In genomic region chr4:133015710-133016651, GRCm38 (mm10) we compare ENCODE assay signal across 8 mouse cellular contexts. TPM values are rescaled to one million over a fixed set of nuclear protein-coding genes. Genes with fewer than 3 reads are reported as not detected.
DNase-seq lines count a peak whose midpoint lies in the region; ATAC-seq lines count a peak whose summit lies in the region.

No protein-coding gene starts in this region.

- WGBS in hindbrain, embryonic 13.5 days: 31% methylated on average over 9 of the region's 9 CpGs
- WGBS in midbrain, embryonic 16.5 days: 31% methylated on average over 9 of the region's 9 CpGs

- peak overlapping the region; percentile 93 for H3K4me3 ChIP-seq in hindbrain, embryonic 13.5 days
- H3K4me3 ChIP-seq in midbrain, embryonic 16.5 days (ENCODE audit: low read depth, low read length): no peak overlapping the region

- no peaks in the 10 kb centered on the region for H3K9me3 ChIP-seq in hindbrain, embryonic 13.5 days
- no peaks in the 10 kb centered on the region for H3K9me3 ChIP-seq in midbrain, embryonic 16.5 days (replicated peaks; ENCODE audit: control insufficient read depth, low read length, poor library complexity, severe bottlenecking)

- H3K27ac ChIP-seq in hindbrain, embryonic 13.5 days: peak overlapping the region; percentile 78
- H3K27ac ChIP-seq in midbrain, embryonic 16.5 days (ENCODE audit: low read length): no peak overlapping the region

- DNase-seq in adrenal gland, postnatal 14 days: peak; percentile 50
- no peak for DNase-seq in adrenal gland, postnatal 25 days
- peak; percentile 55 for DNase-seq in lung, postnatal 10 days
- DNase-seq in lung, postnatal 36 days: no peak
- no peak for DNase-seq in left cerebral cortex, adult 11 months (ENCODE audit: low spot score)

- H3K4me2 ChIP-seq in hindbrain, embryonic 13.5 days: peak overlapping the region; percentile 100
- peak overlapping the region; percentile 98 for H3K4me2 ChIP-seq in midbrain, embryonic 16.5 days (ENCODE audit: low read length)

- H3K9ac ChIP-seq in hindbrain, embryonic 13.5 days: peak overlapping the region; percentile 55; the same call in 1 of the 2 replicates
- no peak overlapping the region; the same call in 1 of the 2 replicates for H3K9ac ChIP-seq in midbrain, embryonic 16.5 days (ENCODE audit: low read depth, low read length)

- H3K27me3 ChIP-seq in hindbrain, embryonic 13.5 days: peaks cover 1% of the 10 kb centered on the region; the same call in 1 of the 2 replicates
- no peaks in the 10 kb centered on the region for H3K27me3 ChIP-seq in midbrain, embryonic 16.5 days (ENCODE audit: control insufficient read depth, insufficient read depth, low read depth, low read length)

- H3K4me1 ChIP-seq in hindbrain, embryonic 13.5 days (replicated peaks): peaks cover 85% of the 10 kb centered on the region
- peaks cover 73% of the 10 kb centered on the region for H3K4me1 ChIP-seq in midbrain, embryonic 16.5 days (ENCODE audit: control insufficient read depth, insufficient read depth, low read length)

- ATAC-seq in hindbrain, embryonic 13.5 days (ENCODE audit: low FRiP score): 0 out of 2 replicates have a peak, but pooled peaks have one; percentile 7
- ATAC-seq in midbrain, embryonic 16.5 days: no peak
- ATAC-seq in erythroblast, adult 5-6 weeks (replicated peaks; ENCODE audit: low FRiP score, poor library complexity, severe bottlenecking): no peak

- peaks cover 3% of the 10 kb centered on the region; the same call in 1 of the 2 replicates for H3K36me3 ChIP-seq in hindbrain, embryonic 13.5 days
- no peaks in the 10 kb centered on the region for H3K36me3 ChIP-seq in midbrain, embryonic 16.5 days (ENCODE audit: control insufficient read depth, insufficient read depth, low read length)

RNA-seq across cellular contexts. Expression of gene Ahdc1, which starts 4.9 kb away (rescaled TPM):
- 65.0 and 71.9 TPM in 2 replicates for total RNA-seq in adrenal gland, postnatal 14 days (2021)
- 91.4 and 96.4 TPM in 2 replicates for total RNA-seq in adrenal gland, postnatal 25 days (2021)
- 11.0 and 12.5 TPM in 2 replicates for polyA plus RNA-seq in hindbrain, embryonic 13.5 days (2015; fragmentation: Nextera tagmentation; extraction: Ambion mirVana)
- polyA plus RNA-seq in midbrain, embryonic 16.5 days (2015; fragmentation: Nextera tagmentation; extraction: Ambion mirVana): 11.2 and 12.5 TPM in 2 replicates
- 1.2 and 10.2 TPM in 2 replicates for total RNA-seq in erythroblast, adult 5-6 weeks (2015; ENCODE audit: low replicate concordance)
- total RNA-seq in erythroblast, adult 5-6 weeks (2017; ENCODE audit: low replicate concordance): 0.17 and 4.2 TPM in 2 replicates

RNA-seq across cellular contexts. Expression of gene Fgr, which starts 42.1 kb away (rescaled TPM):
- total RNA-seq in adrenal gland, postnatal 14 days (2021): 0.78 and 1.8 TPM in 2 replicates
- 0.33 TPM in 1 of 2 replicates, not detected in the other for total RNA-seq in adrenal gland, postnatal 25 days (2021)
- polyA plus RNA-seq in hindbrain, embryonic 13.5 days (2015; fragmentation: Nextera tagmentation; extraction: Ambion mirVana): 0.13 TPM in 1 of 2 replicates, not detected in the other
- 0.05 TPM in 1 of 2 replicates, not detected in the other for polyA plus RNA-seq in midbrain, embryonic 16.5 days (2015; fragmentation: Nextera tagmentation; extraction: Ambion mirVana)
- total RNA-seq in erythroblast, adult 5-6 weeks (2015; ENCODE audit: low replicate concordance): 12.1 and 21.5 TPM in 2 replicates
- 13.4 and 18.7 TPM in 2 replicates for total RNA-seq in erythroblast, adult 5-6 weeks (2017; ENCODE audit: low replicate concordance)

Comparison
In these comparisons a context has a peak if more than half of its experiments do, and no peak if none do; other contexts are left out.
1. DNase-seq: peak in adrenal gland, postnatal 14 days (single experiment) and lung, postnatal 10 days (single experiment); none in adrenal gland, postnatal 25 days (single experiment), lung, postnatal 36 days (single experiment) and left cerebral cortex, adult 11 months (single experiment).